Mouse (Mus musculus) brown adipose tissue, adult 24 weeks (tissue): ENCODE measurements around the gene Crygn. TPM values are rescaled to one million over a fixed set of nuclear protein-coding genes. Genes with fewer than 3 reads are reported as not detected.

ENCODE experiments used
- H3K27ac ChIP-seq: fragments of 200-500 bp; replicated peaks from 2 replicates; pipeline ENCODE4 v1.5.1; 2012; ENCODE audit warnings: low read depth, mild to moderate bottlenecking, low read length
- H3K4me1 ChIP-seq: fragments of 200-500 bp; 2 replicates; pipeline ENCODE4 v1.6.1; 2012; ENCODE audit warnings: low read length, mixed read lengths; ENCODE audit not compliant: control insufficient read depth, insufficient read depth, insufficient read length
- H3K4me3 ChIP-seq: fragments of 200-500 bp; 2 replicates; pipeline ENCODE4 v1.5.1; 2012; ENCODE audit warnings: low read depth, mild to moderate bottlenecking, low read length, moderate library complexity; ENCODE audit not compliant: insufficient read depth
- polyA plus RNA-seq: library from polyadenylated mRNA; stranded (reverse); fragments of >200 nt; gene quantifications from 2 replicates; pipeline ENCODE4 v1.2.4, GENCODE M21; 2012; ENCODE audit not compliant: missing spikeins, insufficient read depth, insufficient read length

Gene Crygn
- polyA plus RNA-seq, 1 experiment: not detected

DNA sequence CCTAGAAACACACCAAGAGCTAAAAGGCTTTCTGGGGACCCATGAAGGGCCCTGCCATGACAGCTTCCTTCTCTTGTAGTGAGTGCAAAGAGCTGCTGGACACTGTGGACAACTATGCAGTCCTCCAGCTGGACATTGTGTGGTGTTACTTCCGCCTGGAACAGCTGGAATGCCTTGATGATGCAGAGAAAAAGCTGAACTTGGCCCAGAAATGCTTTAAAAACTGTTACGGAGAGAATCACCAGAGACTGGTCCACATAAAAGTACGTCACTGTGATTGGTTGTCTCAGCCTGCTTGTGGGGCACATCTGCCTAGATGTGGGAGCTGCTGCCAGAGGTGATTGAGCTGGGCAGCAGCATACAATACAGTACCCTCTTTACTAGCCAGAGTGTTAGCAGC, 56.5 kb downstream of the Crygn start:
- Histone ChIP-seq H3K4me3 (no peak overlapping the region), H3K27ac (no peak overlapping the region), H3K4me1 (no peaks in the 10 kb centered on the region)

Other genes with a start within 250 kb of the Crygn start
- gene Gbx1, start 230.8 kb downstream of the Crygn start, polyA plus RNA-seq: not detected in 2 replicates
- 0.59 and 0.67 TPM in 2 replicates for gene Asb10, start 217.0 kb downstream of the Crygn start, polyA plus RNA-seq
- gene 4931409K22Rik, start 201.2 kb downstream of the Crygn start, polyA plus RNA-seq: not detected in 2 replicates
- gene Abcf2, start 180.5 kb downstream of the Crygn start, polyA plus RNA-seq: 27.8 and 32.1 TPM in 2 replicates
- 5.8 and 10.2 TPM in 2 replicates for gene Chpf2, start 171.3 kb downstream of the Crygn start, polyA plus RNA-seq
- 15.3 and 16.7 TPM in 2 replicates for gene Smarcd3, start 133.6 kb downstream of the Crygn start, polyA plus RNA-seq
- 20.3 and 26.1 TPM in 2 replicates for gene Nub1, start 72.5 kb downstream of the Crygn start, polyA plus RNA-seq
- gene Wdr86, start 27.3 kb downstream of the Crygn start, polyA plus RNA-seq: 0.59 TPM in 1 of 2 replicates, not detected in the other
- gene Rheb, start 84.6 kb upstream of the Crygn start, polyA plus RNA-seq: 86.6 and 143 TPM in 2 replicates